Mouse (Mus musculus) thymus, postnatal 14 days (tissue): ENCODE results near the gene Asphd1.
"Not testable (repeated sequence)": the region's sequence is repeated elsewhere in the genome, so short reads cannot be mapped to it uniquely, and the experiment has no call there.

Experiments
- DNase-seq: peaks from one replicate; pipeline ENCODE4 v3.0.0; 2021

The Asphd1 gene

DNA sequence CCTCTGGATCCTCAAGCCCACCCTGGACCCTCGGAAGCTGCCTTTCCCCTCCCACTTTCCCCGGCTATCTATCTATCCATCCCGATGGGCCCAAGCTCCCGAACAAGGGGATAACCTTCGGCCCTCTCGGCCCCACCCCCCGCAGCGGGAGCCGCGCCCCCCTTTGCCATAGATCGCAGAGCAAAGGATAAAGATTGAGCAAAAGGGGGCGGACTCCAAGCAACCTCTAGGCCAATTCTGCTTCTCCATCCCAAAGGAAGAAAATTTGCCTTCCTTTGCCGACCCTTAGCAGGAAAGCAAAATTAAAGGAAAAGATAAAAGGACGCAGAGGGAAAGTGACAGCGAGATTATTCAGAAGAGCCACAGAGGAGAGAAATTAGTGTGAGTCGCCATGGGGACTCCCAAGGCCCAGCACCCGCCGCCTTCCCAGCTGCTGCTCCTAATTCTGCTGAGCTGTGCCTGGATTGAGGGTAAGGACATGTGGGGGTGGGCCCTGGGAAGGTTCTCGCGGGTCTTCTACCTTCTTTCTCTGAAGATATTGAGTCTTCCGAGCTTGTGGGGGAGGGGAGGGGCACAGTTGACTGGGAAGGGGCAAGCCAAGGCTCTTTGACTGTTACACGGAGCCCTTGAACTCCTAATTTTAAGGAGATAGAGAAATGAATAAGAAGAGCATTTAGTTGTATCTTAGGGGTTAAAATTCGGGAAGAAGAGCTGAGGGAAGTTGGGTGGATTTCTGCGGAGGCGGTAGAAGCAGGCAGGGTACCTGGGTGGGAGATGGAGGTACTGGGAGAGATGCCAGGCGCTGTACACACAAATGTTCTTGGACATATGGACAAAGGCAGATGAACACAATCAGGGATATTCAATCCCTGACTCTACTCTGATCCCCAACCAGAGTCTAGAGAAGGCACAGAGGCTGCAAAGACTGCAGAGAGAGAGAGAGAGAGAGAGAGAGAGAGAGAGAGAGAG lies 1.5 kb upstream of the Asphd1 start:
- DNase-seq = no peak

DNA sequence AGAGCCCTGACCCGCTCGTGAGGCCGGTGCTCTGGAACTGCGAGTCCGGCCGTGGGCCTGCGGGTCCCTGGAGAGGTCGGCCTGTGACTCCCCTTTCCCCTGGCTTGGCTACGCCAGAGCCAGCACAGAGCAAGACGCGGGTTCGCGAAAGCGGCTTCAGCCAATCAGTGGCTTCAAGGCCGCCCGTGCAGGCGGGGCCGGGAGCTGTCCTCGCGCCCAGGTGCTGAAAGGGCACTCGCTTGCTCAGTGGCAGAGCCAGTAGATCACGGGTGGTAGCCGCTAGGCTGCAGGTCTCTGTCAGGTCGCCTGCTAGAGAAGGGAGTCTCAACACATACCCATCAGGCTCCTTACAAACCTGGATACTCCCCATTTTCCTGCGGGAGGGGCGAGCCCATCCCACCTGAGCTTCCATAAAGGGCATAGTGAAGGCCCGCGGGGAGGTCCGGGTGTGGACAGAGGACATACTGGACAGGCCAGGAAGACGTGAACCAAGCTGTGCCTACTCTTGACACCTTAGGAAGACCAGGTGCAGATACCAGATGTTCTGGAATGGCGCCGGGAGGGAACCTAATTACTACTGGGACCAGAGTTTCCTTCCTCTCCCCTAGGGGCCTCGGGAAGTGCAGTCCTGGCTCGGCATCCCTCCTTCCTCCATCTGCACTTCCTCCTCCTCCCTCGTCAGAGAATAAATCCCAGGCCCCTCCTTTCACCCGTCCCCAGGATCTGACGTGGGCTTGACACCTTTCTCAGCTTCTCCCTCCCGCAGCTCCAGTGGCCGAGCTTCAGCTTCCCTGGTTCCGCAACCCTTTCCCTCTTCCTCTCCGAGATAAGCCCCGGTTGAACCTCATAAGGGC lies 638 bp upstream of the Asphd1 start, which contains the start of gene Sez6l2:
Gene Sez6l2, plus strand, starts transcription at position 771 of the 854 bp plus-strand sequence.
- DNase-seq = peak; percentile 96

DNA sequence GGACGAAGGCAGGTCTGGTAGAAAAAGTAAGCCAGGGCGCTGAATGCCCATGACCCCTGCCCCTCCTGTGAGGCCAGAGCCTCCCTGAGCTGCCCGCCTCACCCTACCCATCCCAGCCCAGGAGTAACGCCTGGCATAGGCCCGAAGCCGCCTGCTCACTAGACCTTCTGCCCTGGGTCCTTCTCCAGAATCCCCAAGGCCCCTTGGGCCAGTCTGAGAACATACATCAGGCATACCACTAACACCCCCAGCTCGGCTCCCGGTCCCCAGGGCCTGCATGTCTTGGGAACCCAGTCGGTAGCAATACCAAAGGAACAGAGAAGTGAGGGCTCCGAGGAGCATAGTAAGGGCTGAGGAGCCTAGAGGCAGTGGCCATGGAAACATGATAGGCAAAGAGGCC lies 756 bp downstream of the Asphd1 start:
- no peak for DNase-seq

DNA sequence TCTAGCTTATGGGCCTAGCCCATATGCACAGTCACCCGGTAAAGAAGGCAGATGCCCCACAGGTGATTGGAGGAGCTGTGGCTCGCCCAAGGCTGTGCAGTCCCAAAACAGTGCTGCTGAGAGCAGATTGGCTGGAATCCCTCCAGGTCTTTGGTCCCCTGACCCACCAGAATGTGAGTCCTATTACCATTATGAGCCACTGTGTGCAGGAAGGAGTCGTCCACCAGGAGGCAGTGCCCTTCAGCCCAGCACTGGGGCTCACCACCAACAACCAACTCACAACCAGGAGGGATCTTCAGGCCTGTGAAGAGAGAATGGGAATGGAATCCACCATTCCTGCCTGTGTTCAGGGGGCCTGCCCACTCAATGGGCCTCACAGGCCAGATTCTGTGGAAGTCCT lies 2.9 kb downstream of the Asphd1 start:
- DNase-seq = peak; percentile 58

DNA sequence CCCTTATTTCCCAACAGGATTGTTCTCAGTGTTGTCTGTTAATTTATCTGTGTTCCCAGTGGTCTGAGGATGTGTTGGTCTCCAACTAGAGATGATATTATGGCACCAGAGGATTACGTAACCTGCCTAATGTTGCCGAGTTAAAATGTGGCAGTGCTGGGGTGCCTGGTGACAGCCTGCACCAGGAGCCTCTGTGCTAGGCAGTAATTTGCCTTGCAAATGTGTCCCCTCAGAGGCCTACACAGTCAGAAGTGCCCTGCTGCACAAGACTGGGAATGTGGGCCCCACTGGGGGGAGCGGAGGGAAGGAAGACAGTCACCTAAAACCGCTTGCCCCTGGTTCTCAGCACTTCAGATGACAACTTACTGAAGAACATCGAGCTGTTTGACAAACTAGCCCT lies 7.6 kb downstream of the Asphd1 start:
- DNase-seq = no peak

DNA sequence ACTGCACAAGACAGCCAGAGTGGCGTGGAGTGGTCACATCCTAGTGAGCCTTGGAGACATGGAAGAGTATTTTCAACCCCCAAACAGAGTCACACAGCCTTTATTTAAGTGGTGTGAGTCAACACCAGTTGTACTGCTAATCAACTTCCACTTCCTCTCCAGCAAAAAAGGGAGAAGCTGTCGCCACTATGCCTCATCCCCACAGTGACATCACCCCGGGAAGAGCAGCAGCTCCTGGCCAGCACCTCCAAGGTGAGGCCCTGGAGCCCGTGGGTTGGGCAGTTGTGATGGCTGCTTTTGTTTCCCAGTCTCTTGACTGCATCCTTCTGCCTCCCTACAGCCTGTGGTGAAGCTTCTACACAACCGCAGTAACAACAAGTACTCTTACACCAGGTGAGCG lies 8.2 kb downstream of the Asphd1 start:
- no peak for DNase-seq

DNA sequence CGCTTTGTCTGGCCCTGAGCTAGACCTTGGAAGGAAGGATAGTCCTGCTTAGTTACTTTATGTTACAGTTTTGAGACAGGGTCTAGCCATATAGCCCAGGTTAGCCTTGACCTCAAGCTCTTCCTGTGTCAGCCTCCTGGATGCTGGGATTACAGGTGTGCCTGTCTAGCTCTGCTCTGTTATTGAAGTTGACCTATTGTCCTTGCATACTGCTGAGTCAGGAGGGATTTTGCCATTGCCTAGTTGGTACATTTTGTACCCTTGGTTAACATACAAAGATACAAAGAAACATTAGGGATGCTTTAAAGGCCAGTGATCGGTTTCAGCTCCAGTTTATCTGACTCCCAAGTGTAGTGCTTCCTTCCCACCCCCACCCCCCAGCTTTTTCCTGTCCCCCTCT lies 16.7 kb downstream of the Asphd1 start:
- no peak for DNase-seq

DNA sequence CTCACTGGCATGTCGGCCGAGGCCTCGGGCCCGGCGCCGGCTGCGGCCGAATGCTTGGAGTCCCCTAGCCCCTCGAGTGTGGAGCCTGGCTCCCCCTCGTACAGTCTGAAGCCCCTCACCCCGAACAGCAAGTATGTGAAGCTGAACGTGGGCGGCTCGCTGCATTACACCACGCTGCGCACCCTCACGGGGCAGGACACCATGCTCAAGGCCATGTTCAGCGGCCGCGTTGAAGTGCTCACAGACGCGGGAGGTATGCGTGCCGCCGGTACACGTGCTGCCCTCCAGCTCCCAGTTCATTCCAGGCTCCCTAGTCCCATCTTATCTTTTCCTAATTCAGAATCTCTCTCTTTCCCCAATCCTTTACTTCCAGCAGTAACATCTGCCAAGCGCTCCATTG lies 20.3 kb downstream of the Asphd1 start:
- no peak for DNase-seq

DNA sequence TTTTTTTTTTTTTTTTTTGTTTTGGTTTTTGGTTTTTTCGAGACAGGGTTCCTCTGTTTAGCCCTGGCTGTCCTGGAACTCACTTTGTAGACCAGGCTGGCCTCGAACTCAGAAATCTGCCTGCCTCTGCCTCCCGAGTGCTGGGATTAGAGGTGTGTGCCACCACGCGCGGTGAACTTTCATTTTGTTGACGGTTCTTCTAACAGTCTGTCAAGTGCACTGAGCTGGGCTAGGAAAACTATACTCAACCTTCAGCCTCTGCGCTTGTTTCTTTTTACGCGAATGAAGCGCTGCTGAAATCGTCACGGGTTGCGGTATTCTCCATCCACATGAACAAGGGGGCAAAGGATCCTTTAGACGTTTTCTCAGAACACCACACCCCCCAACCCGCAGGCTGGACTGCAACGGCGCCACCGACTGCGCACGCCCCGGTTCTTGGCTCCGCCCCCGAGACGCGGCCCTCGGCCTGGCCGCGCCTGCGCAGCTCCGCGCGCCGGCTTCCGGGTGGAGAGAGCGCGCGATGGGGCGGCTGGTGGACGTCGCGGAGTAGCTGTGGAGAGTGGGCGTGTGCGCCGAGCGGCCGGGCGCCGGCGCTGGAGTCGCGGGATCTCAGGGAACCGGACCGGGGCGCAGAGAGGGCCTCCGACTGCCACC lies 20.9 kb downstream of the Asphd1 start, which contains the start of gene Kctd13:
Gene Kctd13, plus strand, starts transcription at position 496 of the 654 bp plus-strand sequence.
- DNase-seq = peak; percentile 96

DNA sequence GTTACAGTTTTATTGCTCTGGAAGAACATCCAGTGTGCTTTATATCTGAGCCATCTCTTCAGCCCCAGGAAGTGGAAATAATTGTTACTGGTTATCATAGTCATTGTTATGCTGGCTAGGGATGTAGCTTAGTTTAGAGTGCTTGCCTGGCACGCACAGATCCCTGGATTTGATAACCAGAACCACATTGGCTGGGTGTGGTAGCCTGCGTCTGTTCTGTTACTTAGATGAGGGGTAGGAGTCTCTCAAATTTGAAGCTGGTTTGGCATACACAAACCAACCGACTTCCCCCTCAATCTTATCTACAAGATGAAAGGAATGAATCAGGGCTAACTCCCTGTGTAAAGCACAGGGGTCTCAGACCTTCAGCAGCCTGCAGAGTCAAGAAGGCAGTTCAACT lies 23.1 kb downstream of the Asphd1 start:
- no peak for DNase-seq

DNA sequence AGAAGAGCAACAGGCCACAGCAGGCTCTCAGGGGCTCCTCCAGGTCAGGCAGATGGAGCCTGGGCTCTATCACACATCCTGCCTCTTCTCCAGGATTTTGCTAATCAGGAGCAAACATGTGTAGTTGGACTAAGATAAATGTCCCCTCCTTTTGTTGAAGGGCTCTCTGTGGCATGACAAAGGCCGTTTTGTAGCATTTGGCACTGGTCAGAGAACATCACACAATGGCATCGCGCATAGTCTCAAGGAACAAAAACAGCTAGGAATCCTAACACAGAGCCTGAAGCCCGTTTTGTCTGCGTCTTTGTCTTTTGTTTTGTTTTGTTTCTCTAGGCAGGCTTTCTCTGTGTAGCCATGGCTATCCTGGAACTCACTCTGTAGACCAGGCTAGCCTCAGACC lies 25.4 kb downstream of the Asphd1 start:
- DNase-seq = no peak

DNA sequence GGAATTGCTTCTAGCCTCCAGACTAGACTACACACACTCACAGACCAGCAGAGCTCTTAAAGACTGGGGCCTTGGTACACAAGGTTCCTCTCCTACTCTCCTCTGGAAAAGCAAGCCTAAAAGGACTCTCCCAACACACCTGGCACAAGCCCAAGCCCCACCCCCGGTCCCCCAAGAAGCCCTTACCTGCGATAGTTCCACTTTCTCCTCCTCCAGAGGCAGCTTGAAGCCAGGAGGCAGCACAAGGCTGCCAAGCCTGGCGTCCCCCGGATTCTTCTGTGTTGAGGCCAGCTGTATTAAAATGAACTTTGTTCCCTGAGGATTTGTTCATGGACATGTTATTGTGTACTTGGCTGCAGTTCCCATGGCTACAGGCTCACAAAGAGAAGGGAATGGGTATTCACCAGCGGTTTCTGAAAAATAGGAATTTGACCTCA lies 26.7 kb downstream of the Asphd1 start, which contains the start of gene Tmem219:
Gene Tmem219, minus strand, starts transcription at position 294 of the 437 bp plus-strand sequence.
- no peak for DNase-seq

DNA sequence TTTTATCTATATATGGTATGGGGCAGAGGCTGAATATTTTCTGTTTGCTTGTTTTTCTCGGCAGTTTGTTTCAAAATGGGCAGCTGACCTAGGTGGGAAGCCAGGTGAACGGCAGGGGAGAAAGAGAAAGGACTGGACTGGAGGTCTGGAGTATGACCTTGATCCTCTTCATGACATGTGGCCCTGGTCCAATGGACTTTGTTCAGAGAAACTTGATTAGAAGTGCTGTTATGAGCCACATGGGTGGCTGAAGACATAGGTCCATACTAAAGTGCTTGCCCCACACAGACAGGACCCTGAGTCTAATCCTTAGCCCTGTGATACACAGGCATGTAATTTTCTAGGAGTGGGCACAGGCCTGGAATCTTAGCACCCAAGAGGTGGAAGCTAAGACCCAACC lies 27.8 kb downstream of the Asphd1 start:
- DNase-seq = no peak

DNA sequence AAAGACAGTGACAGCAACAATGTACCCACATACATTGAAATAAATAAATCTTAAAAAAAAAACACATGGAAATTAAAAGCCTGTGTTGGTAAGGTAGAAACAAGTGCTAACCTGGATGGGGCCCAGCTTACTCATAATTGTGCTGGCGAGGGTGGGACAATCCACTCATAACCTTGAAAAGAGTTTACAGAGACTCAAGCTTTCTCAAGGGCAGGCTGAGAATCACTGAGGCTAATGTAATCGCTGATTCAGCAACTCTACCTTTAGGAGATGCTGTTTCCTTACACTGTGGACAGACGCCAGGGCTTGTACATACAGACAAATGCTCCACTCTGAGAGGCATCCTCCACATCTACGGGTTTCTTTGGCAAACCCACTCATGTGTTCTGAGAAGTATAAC lies 29.4 kb downstream of the Asphd1 start:
- DNase-seq = no peak

DNA sequence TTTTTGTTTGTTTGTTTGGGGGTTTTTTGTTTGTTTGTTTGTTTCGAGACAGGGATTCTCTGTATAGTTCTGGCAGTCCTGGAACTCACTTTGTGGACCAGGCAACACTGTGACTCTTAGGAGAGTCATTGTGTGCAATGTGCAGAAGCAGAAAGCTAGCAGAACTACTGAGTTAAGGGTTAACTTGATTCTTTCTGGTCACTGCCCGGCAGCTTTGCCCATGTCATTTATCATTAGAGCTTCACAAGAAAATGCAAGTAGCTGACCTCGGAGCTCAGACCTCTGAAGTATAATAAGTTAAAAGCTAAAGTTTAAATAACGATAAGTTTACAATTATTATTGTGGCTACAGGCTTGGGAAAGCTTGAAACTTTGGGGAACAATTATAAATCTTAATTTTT lies 31.0 kb downstream of the Asphd1 start:
- DNase-seq = not testable (repeated sequence)

DNA sequence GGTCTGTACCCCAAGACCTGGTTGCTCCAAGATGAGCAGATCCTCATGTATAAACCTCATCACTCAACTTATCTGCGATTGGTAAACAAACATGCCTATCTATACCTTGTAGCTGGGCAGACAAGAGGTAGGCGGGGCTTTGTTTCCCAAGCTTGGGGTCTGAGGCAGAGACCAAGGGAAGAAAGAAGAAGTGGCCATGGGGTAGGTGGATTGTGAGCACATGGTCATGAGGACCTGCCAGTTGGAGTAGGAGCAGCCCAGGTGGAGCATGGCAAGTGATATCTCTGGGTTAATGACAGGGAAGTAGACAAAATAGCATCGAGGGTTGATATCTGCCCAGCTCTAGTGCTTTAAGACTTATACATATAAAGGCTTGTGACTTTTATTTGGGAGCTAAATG lies 34.5 kb downstream of the Asphd1 start:
- DNase-seq = no peak

DNA sequence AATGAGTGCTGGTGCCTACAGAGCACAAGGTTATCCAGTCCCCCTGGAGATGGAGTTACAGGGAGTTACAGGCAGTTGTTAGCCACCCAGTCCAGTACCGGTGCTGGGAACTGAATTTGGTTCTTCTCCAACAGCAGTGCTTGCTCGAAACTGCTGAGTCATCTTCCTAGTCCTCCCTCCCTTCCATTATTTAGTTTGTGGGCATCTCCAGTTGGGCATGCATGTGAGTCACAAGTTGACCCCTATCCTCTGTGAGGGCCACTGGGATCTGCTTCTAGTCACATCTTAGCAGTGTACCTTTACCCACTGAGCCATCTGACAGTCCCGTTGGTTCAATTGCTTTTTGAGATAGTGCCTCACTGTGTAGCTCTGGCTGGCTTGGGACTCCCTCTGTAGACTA lies 43.8 kb downstream of the Asphd1 start:
- DNase-seq = no peak

DNA sequence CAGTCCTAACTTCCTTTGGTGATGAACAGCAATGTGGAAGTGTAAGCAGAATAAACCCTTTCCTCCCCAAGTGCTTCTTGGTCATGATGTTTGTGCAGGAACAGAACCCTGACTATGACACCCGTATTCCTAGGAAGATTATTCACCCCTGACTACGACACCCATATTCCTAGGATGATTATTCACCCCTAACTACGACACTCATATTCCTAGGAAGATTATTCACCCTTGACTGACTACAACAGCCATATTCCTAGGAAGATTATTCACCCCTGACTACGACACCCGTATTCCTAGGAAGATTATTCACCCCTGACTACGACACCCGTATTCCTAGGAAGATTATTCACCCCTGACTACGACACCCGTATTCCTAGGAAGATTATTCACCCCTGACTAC lies 49.6 kb downstream of the Asphd1 start:
- not testable (repeated sequence) for DNase-seq

DNA sequence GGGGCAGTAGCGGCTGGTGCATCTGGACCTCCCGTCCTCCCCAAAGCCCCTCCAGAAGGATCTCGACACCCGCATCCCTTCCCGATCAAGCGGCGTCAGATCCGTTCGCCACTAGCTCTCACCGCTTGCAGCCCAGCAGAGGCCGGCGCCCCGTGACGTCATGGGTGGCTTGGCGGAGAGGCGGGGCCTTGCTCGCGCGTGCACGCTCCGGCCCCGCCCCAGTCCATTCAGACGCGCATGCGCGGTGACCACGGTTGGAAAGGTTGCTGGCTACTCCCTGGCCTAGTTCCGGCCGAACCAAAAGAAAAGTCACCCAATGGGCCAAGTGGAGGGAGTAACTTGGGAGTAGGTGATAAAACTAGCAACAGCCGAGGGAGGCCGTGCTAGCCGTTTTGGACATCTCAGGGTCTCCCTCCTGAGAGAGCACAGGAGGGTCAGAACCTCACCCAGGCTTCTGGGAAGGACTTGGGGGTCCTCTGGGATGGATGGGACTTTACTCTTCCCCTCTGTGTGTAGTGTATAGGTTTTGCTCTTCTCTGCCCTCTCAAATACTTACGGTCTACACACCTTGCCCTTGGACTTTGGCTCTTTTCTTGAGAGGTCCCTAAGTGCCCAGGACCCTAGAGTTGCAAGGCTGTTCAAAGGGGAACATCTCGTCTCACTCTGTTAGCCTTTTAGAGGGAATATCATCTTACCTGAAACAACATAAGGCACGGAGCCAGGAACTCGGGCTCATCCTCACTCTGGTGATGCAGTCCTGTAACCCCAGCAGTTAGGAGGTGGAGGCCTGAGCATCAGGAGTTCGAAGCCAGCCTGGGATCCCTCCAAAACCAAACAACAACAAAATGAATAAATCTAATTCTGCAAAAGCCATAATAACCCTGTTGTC lies 51.0 kb downstream of the Asphd1 start:
- peak; percentile 96 for DNase-seq

DNA sequence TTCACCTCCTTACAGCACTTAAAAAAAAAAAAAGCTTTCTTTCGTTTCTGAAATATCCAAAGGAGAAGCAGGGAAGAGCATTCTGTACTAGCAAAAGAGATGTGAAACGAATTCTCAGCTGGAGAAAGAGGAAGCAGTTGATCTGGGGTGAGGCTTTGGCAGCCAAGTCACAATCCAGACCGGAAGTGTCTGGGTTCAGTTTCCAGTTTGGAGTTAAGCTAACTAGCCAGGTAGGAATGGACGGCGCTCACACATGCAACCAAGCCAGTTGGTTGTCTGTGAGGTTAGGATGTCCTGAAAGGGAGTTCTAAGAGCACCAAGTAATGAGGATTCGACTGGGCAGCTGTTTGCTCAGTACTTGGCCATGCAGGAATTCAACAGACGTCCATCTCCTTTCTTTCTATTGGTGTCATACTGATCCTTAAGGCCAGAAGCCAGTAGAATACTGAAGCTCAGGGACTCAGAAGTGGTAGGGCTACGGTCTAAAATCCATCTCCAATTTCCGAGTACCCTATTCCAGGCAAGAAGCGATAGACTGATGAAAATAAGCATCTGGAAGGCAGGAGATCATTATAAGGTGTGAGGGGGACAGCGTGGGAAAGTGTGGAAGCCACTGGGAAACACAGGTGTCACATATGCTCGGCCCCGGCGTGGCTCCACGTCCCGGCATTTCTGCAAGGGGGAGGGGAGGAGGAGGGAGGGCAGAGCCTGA lies 51.8 kb downstream of the Asphd1 start:
- peak; percentile 15 for DNase-seq

DNA sequence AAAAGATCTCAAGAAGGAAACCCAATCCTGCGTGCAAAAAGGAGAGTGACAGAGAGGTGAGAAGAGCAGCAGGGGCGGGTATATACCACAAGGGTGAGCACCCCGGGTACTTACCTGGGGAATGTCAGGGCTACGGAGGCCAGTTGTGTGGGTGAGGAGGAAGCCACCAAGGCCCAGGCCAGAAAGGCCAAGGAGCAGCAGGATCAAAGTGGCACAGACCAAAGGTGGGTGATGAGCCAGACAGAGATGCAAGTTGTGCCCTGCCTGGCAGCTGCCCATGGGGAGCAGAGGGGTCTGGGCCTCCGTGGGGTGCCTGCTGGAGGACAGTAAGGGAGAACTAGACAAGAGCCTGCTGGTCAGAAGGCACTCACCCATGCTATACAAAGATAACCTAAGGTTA lies 52.5 kb downstream of the Asphd1 start:
- no peak for DNase-seq
